Mouse (Mus musculus): Measurements from ENCODE around the gene Zbtb49.

The Zbtb49 gene

GRCm38 (mm10) chr5:38190907-38191306, 29.4 kb downstream of the Zbtb49 start:
- no peak for DNase-seq

- no peak for DNase-seq
These were observed 33.3 kb downstream of the Zbtb49 start for GRCm38 (mm10) chr5:38187006-38187405.

GRCm38 (mm10) chr5:38184688-38185285, 35.5 kb downstream of the Zbtb49 start:
- DNase-seq: no peak

- no peak for DNase-seq
These were observed 45.9 kb downstream of the Zbtb49 start for GRCm38 (mm10) chr5:38174256-38174912.

- DNase-seq: no peak
These were observed 46.5 kb downstream of the Zbtb49 start for GRCm38 (mm10) chr5:38173766-38174165.

GRCm38 (mm10) chr5:38168497-38168896, 51.8 kb downstream of the Zbtb49 start:
- no peak for DNase-seq

GRCm38 (mm10) chr5:38159634-38160413, 60.4 kb downstream of the Zbtb49 start, which contains the start of gene Nsg1:
Gene Nsg1, minus strand, starts transcription at chr5:38159907.
- DNase-seq: peak; percentile 73

- peak; percentile 82 for DNase-seq
These were observed 61.2 kb downstream of the Zbtb49 start for GRCm38 (mm10) chr5:38158947-38159633.

GRCm38 (mm10) chr5:38158501-38158946, 61.7 kb downstream of the Zbtb49 start:
- peak; percentile 58 for DNase-seq

GRCm38 (mm10) chr5:38157481-38158020, 62.7 kb downstream of the Zbtb49 start:
- DNase-seq: peak; percentile 70

- peak; percentile 85 for DNase-seq
These were observed 66.6 kb downstream of the Zbtb49 start for GRCm38 (mm10) chr5:38153636-38154035.

- peak; percentile 75 for DNase-seq
These were observed 67.8 kb downstream of the Zbtb49 start for GRCm38 (mm10) chr5:38152201-38153108.

GRCm38 (mm10) chr5:38151264-38151663, 69.0 kb downstream of the Zbtb49 start:
- peak; percentile 64 for DNase-seq

- no peak for DNase-seq
These were observed 73.7 kb downstream of the Zbtb49 start for GRCm38 (mm10) chr5:38146524-38146923.

GRCm38 (mm10) chr5:38140893-38141292, 79.4 kb downstream of the Zbtb49 start:
- DNase-seq: no peak
